Mouse (Mus musculus) small intestine, adult 2 months (tissue): Measurements from ENCODE around the gene Gphn.

Experiments
- CTCF ChIP-seq: fragments of 200-500 bp; IDR thresholded peaks from 2 replicates; pipeline ENCODE4 v1.5.1; 2012; ENCODE audit warnings: low read depth, mild to moderate bottlenecking, control low read depth, inconsistent platforms, low read length, moderate library complexity, mixed read lengths; ENCODE audit not compliant: insufficient replicate concordance, insufficient read length; ENCODE audit errors: extremely low read depth
- POLR2A ChIP-seq: fragments of 200-500 bp; IDR thresholded peaks from 2 replicates; pipeline ENCODE4 v1.6.1; 2012; ENCODE audit warnings: low read depth, mild to moderate bottlenecking, control low read depth, inconsistent platforms, low read length, moderate library complexity

GRCm38 (mm10) chr12:78693281-78693680 lies 467.1 kb downstream of the Gphn start:
- TF ChIP-seq CTCF = no peak
- no peak for TF ChIP-seq POLR2A
